Mouse (Mus musculus) olfactory bulb, adult 2 months (tissue): ENCODE measurements around the gene Vmn1r64. TPM values are rescaled to one million over a fixed set of nuclear protein-coding genes. Genes with fewer than 3 reads are reported as not detected.
"Not testable (repeated sequence)": the region's sequence is repeated elsewhere in the genome, so short reads cannot be mapped to it uniquely, and the experiment has no call there.

Experiments
- H3K27ac ChIP-seq: fragments of 200-500 bp; 2 replicates; pipeline ENCODE4 v1.5.1; 2012; ENCODE audit warnings: low read depth, low read length; ENCODE audit not compliant: insufficient read depth
- H3K4me1 ChIP-seq: fragments of 200-500 bp; 2 replicates; pipeline ENCODE4 v1.6.1; 2012; ENCODE audit warnings: low read length; ENCODE audit not compliant: control insufficient read depth, insufficient read depth
- H3K4me3 ChIP-seq: fragments of 200-500 bp; 2 replicates; pipeline ENCODE4 v1.5.1; 2012; ENCODE audit warnings: mild to moderate bottlenecking, low read depth, low read length, moderate library complexity; ENCODE audit not compliant: insufficient read depth
- CTCF ChIP-seq: fragments of 200-500 bp; IDR thresholded peaks from 2 replicates; pipeline ENCODE4 v1.5.1; 2012; ENCODE audit warnings: low read depth, mild to moderate bottlenecking, low read length, moderate library complexity; ENCODE audit not compliant: insufficient read depth
- POLR2A ChIP-seq: fragments of 200-500 bp; IDR thresholded peaks from 2 replicates; pipeline ENCODE4 v1.6.1; 2012; ENCODE audit warnings: mild to moderate bottlenecking, low read depth, low read length, moderate library complexity; ENCODE audit not compliant: insufficient read depth
- WGBS: fragments of 180-500 bp; shearing (Covaris S2); methylation state at CpG from one replicate; pipeline ENCODE4 v1.1.7; 2018; 5-methylcytosine and 5-hydroxymethylcytosine counted together
- polyA plus RNA-seq: library from polyadenylated mRNA; stranded (reverse); fragments of >200 nt; gene quantifications from 2 replicates; pipeline ENCODE4 v1.2.4, GENCODE M21; 2012; ENCODE audit warnings: low replicate concordance; ENCODE audit not compliant: missing spikeins, insufficient read depth, insufficient read length

Vmn1r64 gene
- not detected in 2 replicates for polyA plus RNA-seq

GRCm38 (mm10) chr7:5884442-5884841 lies at the start of gene Vmn1r64:
Vmn1r64 (minus strand) TSS chr7:5884542.
- no peaks in the 10 kb centered on the region for H3K4me1 ChIP-seq
- TF ChIP-seq POLR2A (no peak), CTCF (no peak)
- no peak within 1 kb of the TSS for H3K27ac ChIP-seq
- no peak within 1 kb of the TSS for H3K4me3 ChIP-seq

GRCm38 (mm10) chr7:5899238-5899637 lies 14.9 kb upstream of the Vmn1r64 start:
- TF ChIP-seq CTCF, result no peak
- TF ChIP-seq POLR2A, result no peak
- Histone ChIP-seq H3K4me1 (no peaks in the 10 kb centered on the region), H3K4me3 (no peak overlapping the region), H3K27ac (no peak overlapping the region)
- 78% methylated on average over 4 of the region's 4 CpGs for WGBS

- H3K27ac ChIP-seq, H3K4me3 ChIP-seq, H3K4me1 ChIP-seq: not testable (repeated sequence)
- WGBS, result 64% methylated on average over 2 of the region's 2 CpGs
These were observed 12.9 kb upstream of the Vmn1r64 start for GRCm38 (mm10) chr7:5897245-5897644.

Other genes with a start within 250 kb of the Vmn1r64 start
- gene Vmn1r62, start 210.9 kb downstream of the Vmn1r64 start, polyA plus RNA-seq, result not detected in 2 replicates
- not detected in 2 replicates for gene Vmn1r63, start 79.1 kb downstream of the Vmn1r64 start, polyA plus RNA-seq
- gene Vmn1r65, start 126.5 kb upstream of the Vmn1r64 start, polyA plus RNA-seq, result not detected in 2 replicates
- not detected in 2 replicates for gene Nlrp4c, start 160.6 kb upstream of the Vmn1r64 start, polyA plus RNA-seq